Mouse (Mus musculus) mammary gland, adult 2 months (tissue): Measurements from ENCODE around the gene Knop1. TPM values are rescaled to one million over a fixed set of nuclear protein-coding genes. Genes with fewer than 3 reads are reported as not detected.

Experiments
- polyA plus RNA-seq: library from polyadenylated mRNA; depleted of rRNA; stranded (reverse); fragments of >200 nt; gene quantifications from 2 replicates; pipeline ENCODE4 v1.2.3, GENCODE M21; 2012; ENCODE audit warnings: low replicate concordance; rRNA removed

The Knop1 gene
- polyA plus RNA-seq, result 5.0 and 14.4 TPM in 2 replicates

GRCm38 (mm10) chr7:118855877-118856304 is at the start of gene Knop1:
Gene Knop1 (minus strand): TSS chr7:118856254.

GRCm38 (mm10) chr7:118855171-118855876 is 730 bp downstream of the Knop1 start, which contains the start of gene Iqck:
Gene Iqck (plus strand): TSS chr7:118855752.

Other genes starting within 250 kb of the Knop1 start
- 118 and 616 TPM in 2 replicates for gene Gde1, start 150.5 kb downstream of the Knop1 start, polyA plus RNA-seq
- 1.4 and 2.5 TPM in 2 replicates for gene Ccp110, start 143.7 kb downstream of the Knop1 start, polyA plus RNA-seq
- gene Vps35l, start 116.0 kb downstream of the Knop1 start, polyA plus RNA-seq, result 33.4 and 40.4 TPM in 2 replicates
- 1.8 and 2.4 TPM in 2 replicates for gene Iqck, start 502 bp downstream of the Knop1 start, polyA plus RNA-seq
- gene Gprc5b, start 139.0 kb upstream of the Knop1 start, polyA plus RNA-seq, result 109 and 114 TPM in 2 replicates